Mouse (Mus musculus) right cerebral cortex, postnatal 10 days (tissue): ENCODE measurements at regions not wholly inside any gene's neighbourhood (a gene's known extent, or its start where the extent isn't known, plus 50 kb on each side); places are given as distances from the start of the nearest gene placed in this dataset.
A peak's percentile ranks its signal among the peaks of the same experiment; 100 is the strongest.

Experiments used
- DNase-seq, 2 experiments: peaks; one replicate each; pipeline ENCODE4 v3.0.0; 2021; ENCODE audit warnings: low spot score in 2 of 2

DNA sequence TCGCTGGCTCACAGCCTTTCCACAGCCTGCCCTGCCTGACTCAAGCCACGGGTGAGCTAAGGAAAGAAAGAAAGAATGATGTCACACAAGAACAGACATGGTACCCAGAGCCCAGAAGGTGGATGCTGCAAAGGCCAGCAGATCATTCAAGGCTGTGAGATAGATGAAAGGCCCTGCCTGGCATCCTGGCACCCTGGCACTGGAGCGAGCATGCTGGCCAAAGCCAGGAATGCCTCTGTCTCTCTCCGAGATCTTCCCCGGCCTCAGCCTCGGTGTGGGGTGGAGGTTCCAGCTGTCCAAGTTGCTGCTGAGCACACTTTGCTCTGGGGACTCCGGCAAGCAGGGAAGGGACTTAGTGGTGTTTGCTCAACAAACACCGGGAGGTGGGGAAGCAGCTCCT lies 116.4 kb upstream of the Lhx5 start:
- DNase-seq = no peak

DNA sequence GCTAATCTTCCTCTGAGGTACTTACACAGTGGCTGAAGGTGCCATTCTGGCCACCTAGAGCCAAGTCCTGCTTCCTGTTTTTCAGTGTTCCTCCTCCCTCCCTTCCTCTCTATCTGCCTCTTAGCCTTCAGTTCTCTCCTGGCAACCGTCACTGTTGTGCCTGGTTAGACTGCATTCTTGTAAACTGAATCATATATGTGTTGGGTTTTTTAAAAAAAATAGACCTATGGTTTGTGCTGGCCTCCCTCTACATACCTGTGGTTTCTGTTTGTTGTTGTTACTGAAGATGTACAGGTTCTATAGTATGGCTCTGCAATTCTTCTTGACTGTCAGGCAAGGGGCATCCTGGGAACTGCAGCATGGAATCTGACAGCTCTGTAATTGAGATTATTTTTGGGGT lies 112.5 kb upstream of the Lhx5 start:
- DNase-seq = no peak

DNA sequence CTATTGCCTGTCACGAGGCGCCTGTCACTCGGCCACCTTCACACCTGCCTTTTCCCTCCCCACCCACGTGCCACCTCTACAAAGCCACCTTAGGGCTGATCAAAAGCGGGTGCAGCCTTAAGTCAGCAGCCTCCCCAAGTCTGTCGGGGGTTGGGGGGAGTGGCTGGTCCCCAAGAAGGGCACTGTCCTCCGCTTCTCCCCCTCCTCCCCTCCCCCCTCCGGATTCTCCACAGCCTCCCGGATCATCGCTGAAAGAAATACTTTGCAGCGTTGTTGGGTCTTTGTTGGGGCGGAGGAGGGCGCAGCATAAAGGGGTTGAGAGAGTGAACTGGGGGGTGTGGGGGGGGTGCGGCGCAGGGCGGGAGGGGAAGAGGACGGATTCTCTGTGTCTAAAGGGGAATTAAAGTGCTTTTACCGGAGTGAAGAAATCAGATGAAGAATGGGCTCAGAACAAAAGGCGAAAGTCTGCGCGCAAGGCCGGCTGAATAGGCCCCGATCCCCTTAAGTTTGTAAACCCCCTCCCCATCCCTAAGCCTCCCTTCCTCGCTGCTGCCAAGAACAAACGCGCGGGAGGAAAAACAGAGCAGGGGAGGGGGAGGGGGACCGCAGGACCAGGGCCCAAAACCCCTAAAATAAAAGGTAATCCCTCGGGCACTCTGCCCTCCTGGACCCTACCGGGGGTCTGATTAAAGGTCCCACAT lies 109.3 kb upstream of the Lhx5 start:
- DNase-seq = no peak

DNA sequence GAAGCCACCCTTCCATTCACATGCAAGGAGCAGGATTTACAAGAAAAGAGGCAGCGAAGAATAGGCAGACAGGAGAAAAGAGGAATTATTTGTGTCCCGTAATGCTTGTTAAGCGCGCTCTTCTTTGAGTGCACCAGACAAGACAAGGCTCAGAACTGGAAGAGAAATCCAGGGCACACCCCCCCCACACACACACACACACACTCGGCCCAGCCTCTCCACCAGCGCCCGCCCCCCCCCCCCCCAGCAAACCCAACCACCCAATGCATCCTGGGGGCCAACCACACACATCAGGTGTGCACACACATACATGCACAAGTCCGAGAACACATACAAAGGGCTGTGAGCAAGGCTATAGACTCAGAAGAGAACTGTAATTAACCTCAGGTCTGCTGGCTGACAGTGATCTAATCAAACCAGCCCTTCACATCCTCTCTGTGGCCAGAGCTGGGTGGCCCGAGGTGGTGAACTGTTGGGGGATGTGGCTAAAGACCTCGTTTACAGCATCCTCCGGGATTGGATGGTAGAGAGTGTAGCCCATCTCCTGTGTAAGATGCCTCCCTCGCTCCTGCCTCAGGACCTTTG lies 108.7 kb upstream of the Lhx5 start:
- no peak for DNase-seq

DNA sequence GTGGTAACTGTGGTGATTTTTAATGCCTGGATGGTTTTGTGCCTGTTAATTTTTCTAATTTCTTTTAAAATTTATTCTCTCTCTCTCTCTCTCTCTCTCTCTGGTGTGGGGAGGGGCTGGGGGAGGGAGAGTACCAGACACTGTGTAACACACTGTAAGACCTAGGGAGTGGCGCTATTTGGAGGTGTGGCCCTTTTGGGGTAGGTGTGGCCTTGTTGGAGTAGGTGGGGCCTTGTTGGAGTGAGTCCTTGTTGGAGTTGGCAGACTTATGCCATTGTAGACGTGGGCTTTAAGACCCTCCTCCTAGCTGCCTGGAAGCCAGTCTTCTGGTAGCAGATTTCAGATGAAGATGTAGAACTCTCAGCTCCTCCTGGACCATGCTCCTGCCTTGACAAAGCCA lies 107.4 kb upstream of the Lhx5 start:
- DNase-seq = no peak

DNA sequence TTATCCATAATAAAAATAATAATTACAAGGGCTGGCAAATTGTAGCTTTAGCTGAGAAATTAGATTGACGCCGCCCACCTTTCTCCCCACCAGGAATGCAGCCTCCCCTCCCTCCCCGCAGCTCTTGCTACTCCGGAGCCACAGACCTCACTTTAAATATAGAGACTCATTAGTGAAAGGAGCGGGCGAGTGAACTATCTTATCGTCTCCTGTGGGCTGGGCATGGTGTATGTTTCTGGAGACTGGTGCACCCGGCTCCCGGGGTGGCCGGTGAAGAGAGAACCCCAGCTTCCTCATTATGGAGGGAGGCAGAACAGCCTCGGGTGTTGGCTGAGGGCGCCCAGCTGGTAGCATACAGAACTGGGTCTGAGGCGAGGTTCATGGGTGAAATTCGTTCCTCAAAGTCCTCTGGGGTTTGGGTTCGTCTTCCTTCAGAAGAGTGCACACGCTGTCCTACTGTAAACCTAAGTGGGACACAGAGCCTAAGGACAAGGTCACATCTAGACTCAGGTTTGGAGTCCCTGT lies 106.1 kb upstream of the Lhx5 start:
- no peak for DNase-seq

DNA sequence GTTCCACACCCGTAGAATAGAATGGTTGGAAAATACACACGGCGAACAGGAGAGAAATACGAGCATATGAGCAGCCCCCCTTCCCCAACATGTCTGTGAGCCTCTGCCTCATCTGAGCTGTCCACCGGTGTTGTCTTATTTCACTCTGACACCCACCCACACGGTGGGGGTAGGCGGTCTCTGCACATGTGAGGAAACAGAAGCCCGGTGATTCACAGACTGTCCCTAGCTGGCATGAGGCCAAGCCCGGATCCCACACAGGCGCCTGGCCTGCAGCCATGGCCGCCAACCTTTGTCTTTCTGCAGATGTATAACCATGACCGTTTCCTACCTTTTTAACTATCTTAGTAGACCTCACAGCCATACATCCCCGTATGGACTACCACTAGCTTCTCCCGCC lies 99.5 kb upstream of the Lhx5 start:
- DNase-seq = peak in 1 of 2 experiments; percentile 45

DNA sequence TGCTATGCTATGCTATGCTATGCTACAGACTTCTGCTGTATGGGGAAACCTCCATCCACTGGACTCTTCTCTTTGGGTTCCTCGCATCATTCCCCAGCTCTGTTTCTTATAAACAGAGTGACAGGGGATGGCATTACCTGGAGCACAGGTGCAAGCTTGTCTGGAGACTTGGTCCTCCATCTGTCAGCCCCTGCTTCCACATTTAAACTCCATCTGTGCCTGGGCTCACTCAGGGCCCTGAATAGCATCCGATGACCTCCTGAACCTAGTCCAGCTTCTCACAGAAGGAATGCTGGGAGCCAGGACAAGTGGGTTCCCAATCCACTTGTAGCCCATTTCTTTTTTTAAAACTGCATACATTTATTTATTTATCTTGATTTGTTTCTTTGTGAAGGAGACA lies 92.3 kb upstream of the Lhx5 start:
- no peak for DNase-seq

DNA sequence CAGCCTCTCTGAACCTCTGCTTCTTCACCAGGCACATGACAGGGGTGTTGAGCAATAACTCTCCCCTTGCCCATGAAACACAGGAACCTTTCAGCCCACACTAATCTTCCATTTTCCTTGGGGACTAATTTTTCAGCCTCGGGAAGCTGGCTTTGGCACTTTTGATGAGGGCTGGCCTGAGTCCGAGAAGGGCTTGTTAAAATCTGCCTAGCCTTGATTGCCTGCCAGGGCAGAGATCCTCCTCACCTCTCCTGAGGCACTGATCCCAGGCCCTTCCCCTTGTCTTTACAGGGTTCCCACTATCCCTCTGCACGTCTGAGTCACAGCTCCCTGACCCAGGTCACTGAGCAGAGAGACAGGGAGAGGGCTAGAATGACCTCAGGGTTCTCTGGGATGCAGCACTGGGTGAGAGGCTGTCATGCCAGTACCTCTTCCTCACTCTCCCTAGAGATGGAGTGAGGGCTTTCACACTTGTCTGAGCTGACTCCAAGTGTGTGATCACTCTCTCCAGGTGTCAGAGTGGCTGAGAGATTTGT lies 90.7 kb upstream of the Lhx5 start:
- no peak for DNase-seq

DNA sequence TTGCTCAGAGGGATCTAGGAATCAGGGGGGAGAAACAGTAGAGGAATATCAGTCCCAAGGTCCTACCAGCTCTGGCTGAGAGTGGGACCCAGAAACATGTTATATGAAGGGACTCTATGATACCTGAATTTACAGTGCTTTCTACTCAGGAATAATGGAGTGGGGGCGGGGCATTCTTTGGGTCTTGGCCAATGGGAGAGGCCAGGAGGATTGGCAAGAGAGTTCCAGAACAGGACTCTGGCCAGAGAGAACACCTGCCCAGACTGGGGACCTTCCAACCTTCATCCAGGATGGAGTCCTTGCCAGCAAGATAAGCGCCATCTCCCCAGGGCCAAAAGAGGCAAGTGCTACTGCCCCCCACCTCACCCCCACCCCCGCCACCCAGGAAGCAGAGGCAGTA lies 81.0 kb upstream of the Lhx5 start:
- DNase-seq = no peak

DNA sequence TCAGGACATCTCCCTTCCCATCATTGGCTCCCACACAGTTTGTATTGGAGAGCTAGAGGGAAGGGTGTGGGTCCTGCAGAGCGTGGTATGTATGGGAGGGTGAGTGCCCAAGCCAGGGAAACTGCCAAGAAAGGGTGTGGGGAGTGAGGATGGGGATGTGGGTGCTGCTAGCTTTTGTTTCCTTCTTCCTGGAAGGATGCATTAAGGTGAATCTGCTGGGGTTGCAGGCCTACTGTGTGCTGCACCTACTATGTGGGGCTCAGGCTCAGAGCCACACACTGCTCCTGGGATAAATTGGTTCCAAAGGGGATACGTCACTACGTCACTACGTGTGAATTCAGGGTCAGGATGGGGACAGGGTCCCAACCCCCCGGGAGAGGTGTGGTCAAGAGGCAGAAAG lies 79.7 kb upstream of the Lhx5 start:
- DNase-seq = no peak

DNA sequence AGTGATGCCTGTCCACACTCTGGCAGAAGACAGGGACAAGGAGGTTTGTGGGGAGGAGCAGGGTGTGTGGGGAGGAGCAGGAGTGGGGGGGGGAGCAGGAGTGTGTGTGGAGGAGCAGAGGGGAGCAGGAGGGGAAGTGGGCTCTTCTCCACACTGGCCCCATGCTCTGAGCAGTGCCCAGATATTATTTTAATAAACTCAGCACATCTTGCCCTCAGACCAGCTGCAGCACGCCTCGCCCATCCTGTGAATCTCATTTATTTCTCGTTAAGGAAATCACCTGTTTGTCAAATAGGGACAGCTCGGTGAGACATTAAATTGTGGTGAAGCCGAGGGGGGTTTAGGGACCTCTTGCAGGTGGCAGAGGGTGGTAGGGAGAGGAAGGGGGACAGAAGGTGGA lies 77.8 kb upstream of the Lhx5 start:
- DNase-seq = no peak

DNA sequence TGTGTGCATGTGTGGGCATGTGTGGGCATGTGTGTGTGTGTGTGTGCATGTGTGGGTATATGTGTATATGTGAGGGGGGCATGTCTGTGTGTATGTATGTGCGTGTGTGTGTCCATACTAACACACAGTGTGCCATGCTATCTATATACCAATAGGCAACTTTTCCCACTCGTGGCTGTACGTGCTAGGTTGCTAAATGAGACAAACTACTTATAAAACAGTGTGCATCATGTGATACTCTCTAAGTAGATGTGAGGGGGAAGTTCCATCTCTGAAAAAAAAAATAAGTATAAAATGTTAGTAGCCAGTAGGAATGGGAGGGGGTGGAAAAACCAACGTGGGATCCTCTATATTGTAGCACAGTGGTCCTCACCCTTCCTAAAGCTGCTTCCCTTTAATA lies 74.5 kb upstream of the Lhx5 start:
- DNase-seq = no peak

DNA sequence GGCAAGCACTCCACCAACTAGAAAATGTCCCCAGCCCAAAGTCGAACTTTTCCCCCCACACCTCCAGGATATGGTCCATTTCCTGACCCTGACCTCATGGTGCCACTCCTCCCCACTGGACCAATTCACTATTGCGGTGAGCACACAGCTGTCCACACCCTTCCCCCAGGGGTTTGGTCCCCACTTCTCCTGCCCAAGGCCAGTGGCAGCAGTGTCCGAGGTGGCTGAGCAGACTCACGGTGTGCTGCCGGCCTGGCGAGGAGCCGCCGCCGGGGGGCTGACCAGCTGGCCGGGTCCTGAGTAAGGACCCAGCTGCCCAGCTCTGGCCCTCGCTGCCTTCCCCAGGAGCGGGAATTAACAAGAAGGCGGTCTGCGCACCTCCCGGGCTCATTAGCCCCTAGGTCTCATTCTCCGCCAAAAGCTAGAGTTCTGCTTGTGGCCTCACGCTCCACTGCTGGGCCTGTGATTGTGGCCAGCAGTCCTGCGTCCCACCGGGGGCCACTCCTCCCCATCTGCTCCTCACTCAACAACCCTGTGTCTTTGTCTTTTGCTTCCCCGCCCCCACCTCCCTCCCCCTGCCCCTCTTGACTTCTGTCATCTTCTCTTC lies 73.3 kb upstream of the Lhx5 start:
- DNase-seq = no peak

DNA sequence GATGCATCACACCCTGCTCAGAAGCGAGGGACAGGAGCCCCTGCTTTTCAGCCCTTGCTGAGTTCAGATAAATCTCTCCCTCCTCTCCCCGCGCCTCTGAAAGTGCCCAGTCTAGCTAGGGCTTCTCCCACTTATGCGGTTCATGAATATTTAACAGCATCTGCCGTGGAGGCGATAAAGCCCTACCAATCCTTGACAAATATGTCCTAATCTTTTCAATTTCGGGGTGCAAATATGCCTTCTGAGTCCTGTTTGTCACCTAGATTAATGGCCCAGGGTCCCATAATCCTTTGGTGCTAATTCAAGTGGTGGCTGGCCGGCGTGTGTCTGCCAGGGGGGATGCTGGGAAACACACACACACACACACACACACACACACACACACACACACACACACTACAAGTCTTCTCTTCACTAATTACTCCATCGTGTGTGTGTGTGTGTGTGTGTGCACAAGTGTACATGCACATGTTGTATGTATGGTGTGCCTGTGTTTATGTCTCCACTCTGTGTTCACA lies 65.5 kb upstream of the Lhx5 start:
- peak; percentile 41 to 60 for DNase-seq

DNA sequence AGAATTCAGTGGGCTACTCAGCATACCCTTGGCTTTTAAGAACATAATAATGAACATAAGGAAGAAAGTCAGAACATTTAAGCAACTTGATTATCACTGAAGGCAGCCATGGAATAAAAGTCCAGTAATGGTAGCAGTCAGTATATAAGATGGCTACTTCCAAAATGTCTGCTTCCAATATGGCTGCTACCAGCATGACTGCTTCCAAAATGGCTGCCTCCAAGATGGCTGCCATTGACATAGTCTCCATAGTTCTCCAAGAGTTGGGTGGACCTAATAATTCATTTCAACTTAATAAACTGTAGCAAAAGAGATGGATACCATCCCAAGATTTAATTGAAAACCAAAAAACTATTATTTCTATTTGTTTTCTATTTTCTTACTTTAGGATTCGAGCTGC lies 62.7 kb upstream of the Lhx5 start:
- no peak for DNase-seq

DNA sequence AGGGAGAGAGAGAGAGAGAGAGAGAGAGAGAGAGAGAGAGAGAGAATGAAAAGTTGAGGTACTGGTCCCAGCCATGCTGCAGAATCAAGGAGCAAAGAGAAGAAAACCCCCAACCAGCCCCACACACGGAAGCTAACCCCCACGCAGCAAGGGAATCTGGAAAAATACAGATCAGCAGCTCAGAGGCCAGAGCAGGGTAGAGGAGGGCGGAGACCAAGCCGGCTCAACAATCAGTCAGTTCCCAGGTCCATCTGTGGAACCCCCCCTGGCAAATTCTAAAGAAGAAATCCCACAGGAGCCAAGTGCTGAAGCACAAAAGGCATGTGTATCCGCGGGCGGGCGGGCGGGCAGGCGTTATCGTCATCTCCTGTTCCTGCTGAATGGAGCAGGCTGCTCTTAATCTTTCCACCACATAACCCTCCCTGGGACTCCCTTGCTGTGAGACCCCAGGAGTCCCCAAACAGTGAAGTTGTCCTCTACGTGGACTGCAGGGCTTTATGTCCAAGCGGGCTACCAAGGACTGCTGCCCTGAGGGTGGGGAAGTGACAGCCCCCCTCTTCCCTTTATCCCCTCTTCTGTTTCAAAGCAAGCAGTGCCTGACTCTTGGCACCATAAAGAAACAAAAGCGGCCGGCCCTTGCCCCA lies 60.2 kb upstream of the Lhx5 start:
- DNase-seq = no peak

DNA sequence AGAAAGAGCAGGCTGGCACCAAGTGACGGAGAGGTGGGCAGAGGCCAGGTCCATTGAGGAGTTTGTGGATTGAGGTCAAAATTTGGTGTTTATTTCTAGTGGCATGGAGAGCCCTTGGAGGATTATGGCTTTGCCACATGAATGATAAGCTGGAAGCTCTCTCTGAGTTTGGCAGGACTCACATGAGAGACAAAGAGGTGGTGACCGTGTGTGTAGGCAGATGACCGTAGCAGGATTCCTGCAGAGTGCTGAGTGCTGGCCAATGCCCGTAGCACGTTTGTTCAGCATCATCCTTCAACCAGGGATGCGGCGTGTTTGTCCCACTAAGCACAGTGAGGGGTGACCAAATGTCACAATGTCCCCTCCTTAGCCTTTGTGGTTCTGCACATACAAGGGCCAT lies 58.1 kb upstream of the Lhx5 start:
- no peak for DNase-seq
